Mouse (Mus musculus): Measurements from ENCODE around the gene Myo15.
"Not testable (repeated sequence)": the region's sequence is repeated elsewhere in the genome, so short reads cannot be mapped to it uniquely, and the experiment has no call there.

Gene Myo15

DNA sequence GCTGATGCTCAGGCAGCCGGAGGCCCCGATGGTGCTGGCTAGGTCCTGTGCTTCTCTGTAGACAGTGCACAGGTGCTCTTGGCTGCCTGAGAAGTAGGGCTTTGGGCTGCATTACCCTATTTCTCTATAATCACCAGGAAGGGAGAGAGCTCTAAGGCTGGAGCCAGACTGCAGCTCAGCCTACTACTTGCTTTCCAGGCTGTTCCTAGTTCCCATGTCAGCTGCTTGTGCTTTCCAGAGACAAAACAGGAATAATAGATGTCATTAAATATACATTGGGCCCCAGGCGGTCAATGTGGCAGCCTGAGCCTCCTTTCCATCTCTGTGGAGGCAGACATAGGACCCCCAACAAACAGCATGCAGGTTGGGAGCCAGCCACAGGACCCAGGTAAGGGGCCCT, at the start of gene Myo15:
Gene Myo15, plus strand, starts transcription at position 301 of the 400 bp plus-strand sequence.
- DNase-seq (ENCODE audit: low spot score): no peak

DNA sequence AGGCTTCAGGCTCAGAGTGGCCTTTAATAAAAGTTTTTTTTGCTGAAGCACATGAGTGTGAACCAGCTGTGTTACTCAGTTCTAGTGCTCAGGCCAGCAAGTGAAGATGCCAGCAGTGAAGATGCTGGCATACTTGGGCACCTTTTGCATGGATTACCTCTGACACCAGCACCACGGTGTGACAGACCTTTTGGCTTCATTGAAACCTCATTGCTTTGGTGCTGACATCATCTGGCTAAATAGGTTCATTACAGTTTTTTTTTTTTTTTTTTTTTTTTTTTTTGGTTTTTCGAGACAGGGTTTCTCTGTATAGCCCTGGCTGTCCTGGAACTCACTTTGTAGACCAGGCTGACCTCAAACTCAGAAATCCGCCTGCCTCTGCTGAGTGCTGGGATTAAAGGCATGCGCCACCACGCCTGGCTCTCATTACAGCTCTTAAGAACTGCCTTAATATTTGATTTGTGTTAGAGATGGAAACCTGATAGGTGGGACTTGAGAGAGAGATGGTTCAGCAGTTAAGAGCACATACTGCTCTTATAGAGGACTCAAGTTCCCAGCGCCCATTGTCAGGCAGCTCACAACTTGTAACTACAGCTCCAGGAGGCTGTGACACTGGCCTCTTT, 47.0 kb upstream of the Myo15 start:
- no peak for DNase-seq (ENCODE audit: low spot score)

- no peak for DNase-seq (ENCODE audit: low spot score)
These were observed 46.1 kb upstream of the Myo15 start for GRCm38 (mm10) chr11:60423006-60423405.

DNA sequence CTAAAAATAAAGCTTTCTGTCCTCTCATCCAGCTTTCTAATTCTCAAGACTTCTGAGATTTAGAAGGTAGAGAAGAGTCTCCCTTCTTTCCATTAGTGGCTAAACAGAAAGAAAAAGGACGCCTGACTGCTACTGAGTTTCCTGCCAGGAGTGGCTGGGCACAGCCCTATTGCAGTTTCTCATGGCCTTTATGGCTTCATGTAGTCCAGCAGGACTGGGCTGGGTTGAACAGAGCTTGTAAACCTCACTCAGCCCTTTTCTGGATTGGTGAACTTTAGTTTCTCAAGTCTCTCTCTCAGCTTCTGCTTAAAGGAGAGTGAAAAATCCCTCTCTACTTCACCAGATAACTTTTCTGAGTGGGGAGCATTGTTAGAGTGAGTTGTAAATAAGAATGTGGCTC, 42.7 kb upstream of the Myo15 start:
- no peak for DNase-seq (ENCODE audit: low spot score)

DNA sequence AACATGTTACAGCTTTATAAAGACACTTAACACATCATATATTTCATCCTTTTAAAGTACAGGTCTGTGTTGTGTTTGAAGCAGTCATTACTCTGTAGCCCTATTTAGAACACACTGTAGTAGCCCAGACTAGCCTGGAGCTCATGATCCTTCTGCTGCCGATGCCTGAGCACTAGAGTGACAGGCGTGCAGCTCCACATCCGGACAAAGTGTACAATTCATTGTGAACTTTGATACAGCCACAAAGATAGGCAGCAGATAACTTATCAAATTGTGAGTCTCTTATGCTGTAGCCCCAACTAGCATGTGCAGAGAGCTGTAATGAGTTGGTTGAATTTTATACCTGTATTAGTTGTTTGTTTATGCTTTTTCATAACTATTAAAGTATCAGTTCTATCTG, 41.5 kb upstream of the Myo15 start:
- DNase-seq (ENCODE audit: low spot score): no peak

DNA sequence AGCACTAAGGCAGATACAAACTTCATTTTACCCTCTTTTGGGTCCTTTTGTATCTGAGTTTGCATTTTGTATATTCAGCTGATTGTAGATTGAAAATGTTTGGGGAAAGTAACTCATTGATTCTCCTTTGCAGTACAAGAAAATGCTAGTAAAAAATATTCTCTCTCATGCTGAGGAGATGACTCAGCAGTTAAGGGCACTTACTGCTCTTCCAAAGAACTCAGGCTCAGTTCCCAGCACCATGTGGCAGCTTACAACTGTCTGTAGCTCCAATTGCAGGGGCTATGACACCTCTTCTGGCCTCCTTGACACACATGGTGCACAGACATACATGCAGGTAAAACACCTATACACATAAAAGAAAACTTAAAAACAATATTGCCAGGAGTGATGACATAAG, 35.6 kb upstream of the Myo15 start:
- DNase-seq (ENCODE audit: low spot score): no peak

DNA sequence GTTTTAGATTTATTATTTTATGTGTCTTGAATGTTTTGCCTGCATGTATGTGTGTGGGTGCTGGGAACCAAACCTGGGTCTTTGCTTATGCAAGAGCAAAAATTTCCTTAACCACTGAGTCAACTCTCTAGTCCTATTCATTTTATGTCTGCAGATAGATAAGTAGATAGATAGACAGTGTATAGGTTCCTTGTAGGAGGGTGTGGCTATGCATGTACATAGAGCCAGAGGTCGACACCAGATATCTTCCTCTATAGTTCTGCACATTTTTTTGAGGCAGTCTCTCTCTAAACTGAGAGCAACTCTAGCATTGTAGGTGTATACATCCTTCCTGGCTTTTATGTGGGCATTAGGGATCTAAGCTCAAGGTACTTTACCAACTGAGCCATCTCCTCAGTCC, 34.0 kb upstream of the Myo15 start:
- no peak for DNase-seq (ENCODE audit: low spot score)

DNA sequence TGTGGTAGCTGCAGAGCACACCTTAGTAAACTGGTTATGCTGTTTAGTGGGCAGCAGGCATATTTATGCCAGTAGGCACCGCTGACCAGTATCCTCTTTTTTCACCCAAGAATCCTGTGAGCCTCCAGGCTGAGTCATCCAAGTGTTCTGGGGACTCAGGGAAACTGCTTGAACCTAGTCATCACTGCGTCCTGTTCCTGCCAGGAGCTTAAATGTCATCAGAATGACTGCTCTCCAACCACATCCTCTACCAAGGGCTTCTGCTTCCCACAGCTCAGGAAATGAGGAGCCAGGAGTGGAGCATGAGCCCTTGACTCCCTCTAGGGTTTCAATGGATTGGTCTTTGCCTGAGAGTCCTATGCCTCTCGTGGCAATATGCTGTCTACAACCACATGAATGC, 32.5 kb upstream of the Myo15 start:
- no peak for DNase-seq (ENCODE audit: low spot score)

- DNase-seq (ENCODE audit: low spot score): not testable (repeated sequence)
These were observed 29.5 kb upstream of the Myo15 start for GRCm38 (mm10) chr11:60439621-60440020.

- DNase-seq (ENCODE audit: low spot score): peak; percentile 32
These were observed 29.0 kb upstream of the Myo15 start for GRCm38 (mm10) chr11:60440176-60440575.

DNA sequence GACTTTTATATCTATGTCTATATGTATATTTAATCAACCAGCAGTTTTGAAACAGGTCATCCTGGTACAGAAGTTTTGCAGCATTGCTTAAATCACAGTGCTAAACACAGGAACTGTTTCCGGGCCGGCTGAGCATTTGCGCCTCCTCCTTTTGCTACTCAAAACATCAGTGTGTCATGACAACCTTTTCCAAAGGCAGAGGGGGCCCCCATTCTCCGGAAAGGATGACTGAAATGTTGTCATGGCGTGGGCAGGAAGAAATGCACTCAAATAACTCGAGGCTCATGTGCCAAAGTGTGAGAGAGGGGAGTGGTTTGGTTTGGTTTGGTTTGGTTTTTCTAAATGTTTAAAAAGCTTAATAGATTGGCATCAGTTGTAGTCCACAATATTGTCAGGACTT, 26.2 kb upstream of the Myo15 start:
- no peak for DNase-seq (ENCODE audit: low spot score)

DNA sequence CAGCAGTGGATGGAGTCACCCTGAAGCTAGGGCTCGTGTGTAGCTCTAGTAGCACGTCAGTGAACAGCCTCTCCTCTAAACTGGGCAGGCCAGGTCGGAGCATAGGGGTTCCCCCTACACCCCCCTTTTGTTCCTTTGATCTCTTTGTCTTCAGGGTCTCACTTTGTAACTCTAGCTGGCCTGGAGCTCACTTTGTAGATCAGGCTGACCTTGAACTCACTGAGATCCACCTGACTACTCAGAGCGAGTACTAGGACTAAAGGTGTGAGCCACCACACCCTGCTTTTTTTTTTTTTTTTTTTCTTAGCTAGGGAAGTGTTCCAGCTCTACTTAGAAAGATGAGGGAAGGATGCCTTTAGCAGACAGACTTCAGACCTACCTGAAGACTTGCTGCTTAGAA, 25.1 kb upstream of the Myo15 start:
- DNase-seq (ENCODE audit: low spot score): no peak

DNA sequence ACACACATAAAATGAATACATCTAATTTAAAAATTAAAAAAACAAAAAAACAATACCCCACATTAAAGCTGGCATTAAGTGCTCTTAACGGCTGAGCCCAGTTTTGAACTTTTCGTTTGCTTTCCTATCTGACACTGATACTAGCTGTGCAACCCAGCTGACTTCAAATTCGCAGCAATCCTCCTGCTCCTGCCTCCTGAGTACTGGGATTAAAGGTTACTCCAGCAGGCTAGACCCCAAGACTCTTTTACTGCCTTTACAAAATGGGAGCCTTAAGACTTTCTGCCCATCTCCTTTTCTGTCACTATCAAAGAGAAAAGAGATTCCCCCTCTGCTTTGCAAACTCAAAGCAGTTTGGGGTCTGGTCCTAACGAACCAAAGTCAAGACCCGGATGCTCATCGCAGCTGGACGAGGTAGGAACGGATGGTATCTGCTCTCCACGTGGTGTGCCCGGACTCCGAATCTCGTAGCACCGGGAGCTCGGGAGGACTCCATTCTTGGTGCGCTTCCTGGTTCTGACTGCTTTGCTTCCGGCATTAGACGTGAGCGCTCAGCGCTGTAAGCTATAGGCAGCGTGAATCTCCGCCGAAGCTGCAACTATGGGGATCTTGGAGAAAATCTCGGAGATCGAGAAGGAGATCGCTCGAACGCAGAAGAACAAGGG, 14.9 kb upstream of the Myo15 start, which contains the start of gene Drg2:
Gene Drg2, plus strand, starts transcription at position 512 of the 665 bp plus-strand sequence.
- peak; percentile 84 for DNase-seq (ENCODE audit: low spot score)

- DNase-seq (ENCODE audit: low spot score): no peak
These were observed 14.4 kb upstream of the Myo15 start for GRCm38 (mm10) chr11:60454745-60455087.

DNA sequence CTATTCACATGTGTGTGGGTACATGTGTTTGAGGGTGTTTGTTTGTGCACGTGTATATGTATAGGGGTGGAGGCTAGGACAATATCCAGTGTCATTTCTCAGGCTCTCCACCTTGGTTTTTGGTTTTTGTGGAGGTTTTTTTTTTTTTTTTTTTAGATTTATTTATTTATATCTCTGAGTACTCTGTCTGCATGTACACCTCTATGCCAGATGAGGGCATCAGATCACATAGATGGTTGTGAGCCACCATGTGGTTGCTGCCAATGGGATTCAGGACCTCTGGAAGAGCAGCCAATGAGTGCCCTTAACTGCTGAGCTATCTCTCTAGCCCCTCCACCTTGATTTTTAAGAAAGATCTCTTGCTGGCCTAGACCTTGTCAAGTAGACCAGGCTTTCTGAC, 11.2 kb upstream of the Myo15 start:
- no peak for DNase-seq (ENCODE audit: low spot score)

DNA sequence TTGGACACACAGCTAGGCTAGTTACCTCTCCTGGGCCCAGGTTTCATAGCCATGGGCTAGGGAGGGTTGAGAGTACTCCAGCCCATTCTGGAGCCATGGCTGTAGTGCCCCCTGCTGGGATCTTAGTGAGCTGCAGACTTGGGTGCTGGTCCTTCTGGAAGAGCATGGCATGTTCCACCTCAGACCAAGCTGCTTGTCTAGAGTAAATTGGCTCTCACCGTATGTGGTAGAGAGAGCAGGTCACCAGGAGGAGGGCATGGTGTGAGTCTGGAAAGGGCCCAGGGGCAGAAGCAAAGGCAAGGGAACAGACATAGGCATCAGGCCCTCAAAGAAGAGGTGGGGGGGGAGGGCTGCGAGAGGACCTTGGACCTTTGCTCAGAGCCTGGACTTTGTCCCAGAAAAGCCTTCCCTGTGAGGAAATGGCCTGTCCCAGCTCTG, 3.2 kb upstream of the Myo15 start:
- DNase-seq (ENCODE audit: low spot score): no peak

GRCm38 (mm10) chr11:60470743-60471142, 1.6 kb downstream of the Myo15 start:
- no peak for DNase-seq (ENCODE audit: low spot score)

- DNase-seq (ENCODE audit: low spot score): no peak
These were observed 5.4 kb downstream of the Myo15 start for GRCm38 (mm10) chr11:60474534-60474933.

DNA sequence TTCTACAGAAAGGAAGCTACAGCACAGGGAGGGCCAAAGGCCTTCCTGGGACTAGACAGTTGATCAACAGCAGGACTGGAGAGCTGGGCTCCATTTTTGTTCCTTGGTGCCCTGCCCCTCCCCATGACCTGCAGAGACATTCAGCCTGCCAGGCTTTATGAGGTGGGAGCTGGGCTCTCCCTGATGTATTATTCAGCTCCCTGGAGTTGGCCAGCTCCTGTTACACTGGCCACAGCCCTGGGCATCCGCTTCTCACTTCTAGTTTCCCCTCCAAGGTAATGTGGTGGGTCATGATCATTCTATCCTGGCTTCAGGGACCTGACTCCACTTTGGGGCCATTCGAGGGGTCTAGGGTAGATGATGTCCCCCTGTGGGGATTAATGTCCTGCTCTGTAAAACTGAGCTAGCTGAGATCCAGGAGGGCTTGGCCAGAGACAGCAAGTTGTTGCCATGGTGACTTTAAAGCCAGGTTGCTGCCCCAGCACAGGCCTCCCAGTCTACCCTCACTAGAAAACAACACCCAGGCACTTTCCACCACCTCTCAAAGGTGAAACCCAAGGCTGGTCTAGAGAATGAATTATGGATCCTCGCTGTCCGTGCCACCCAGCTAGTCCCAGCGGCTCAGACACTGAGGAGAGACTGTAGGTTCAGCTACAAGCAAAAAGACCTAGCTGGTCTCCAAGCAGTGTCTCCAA, 6.7 kb downstream of the Myo15 start:
- DNase-seq (ENCODE audit: low spot score): no peak

DNA sequence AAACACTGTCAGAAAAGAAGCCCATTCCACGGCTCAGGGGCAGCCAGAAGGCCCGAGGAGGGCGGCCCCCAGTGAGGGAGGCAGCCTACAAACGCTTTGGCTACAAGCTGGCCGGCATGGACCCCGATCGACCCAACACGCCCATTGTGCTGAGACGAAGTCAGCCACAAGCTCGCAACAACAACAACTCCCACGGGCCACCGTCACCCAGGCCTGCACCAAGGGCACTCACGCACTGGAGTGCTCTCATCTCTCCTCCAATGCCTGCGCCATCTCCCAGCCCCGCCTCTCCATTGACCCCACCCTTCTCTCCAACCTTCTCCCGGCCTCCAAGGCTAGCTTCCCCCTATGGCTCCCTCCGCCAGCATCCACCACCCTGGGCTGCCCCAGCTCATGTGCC, 9.0 kb downstream of the Myo15 start:
- DNase-seq (ENCODE audit: low spot score): peak; percentile 73

GRCm38 (mm10) chr11:60486267-60486666, 17.1 kb downstream of the Myo15 start:
- DNase-seq (ENCODE audit: low spot score): no peak

DNA sequence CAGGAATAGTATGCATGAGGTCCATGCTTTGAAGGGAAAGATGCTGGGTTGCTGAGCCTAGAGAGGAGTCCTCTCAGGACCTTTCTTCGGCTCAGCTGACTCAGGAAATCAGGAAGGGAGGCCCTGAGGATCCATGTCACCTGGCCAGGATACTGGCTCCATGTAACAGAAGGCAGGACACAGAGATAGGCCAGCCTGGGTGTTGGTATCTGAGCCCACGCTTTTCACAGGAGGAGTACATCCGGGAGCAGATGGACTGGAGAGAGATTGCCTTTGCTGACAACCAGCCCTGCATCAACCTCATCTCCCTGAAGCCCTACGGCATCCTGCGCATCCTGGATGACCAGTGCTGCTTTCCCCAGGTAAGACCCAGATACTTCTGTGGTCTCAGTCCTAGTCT, 23.6 kb downstream of the Myo15 start:
- no peak for DNase-seq (ENCODE audit: low spot score)

DNA sequence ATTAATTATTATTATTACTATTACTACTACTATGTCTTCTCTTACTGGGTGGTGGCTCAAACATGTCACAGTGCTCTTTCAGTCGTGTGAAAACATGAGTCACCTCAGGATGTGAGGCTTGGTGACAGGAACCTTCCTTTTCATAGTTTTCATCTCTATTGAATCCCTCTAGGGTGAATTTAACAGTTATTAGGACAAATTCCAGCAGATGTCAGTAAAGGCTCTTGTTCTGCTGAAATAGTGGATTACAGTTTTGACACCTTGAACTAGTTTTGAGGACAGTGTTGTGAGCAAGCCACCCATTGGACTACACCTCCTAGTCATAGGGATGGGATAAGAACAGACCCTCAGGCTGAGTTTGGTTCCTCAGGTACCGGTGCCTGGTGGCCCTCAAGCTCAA, 26.6 kb downstream of the Myo15 start:
- no peak for DNase-seq (ENCODE audit: low spot score)

- DNase-seq (ENCODE audit: low spot score): no peak
These were observed 38.1 kb downstream of the Myo15 start for GRCm38 (mm10) chr11:60507281-60507680.
